Mouse (Mus musculus): Measurements from ENCODE around the gene Apbb2. TPM values are rescaled to one million over a fixed set of nuclear protein-coding genes. Genes with fewer than 3 reads are reported as not detected.

Gene Apbb2
- polyA plus RNA-seq, 1 experiment from 2014 or later: 52.6 TPM

- no peaks in the 10 kb centered on the region for H3K4me1 ChIP-seq (ENCODE audit: control insufficient read depth, insufficient read depth, low read length)
- H3K27ac ChIP-seq (ENCODE audit: low read depth, low read length): no peak overlapping the region
- no peaks in the 10 kb centered on the region for H3K9me3 ChIP-seq (ENCODE audit: control insufficient read depth, low read length)
- no peaks in the 10 kb centered on the region for H3K27me3 ChIP-seq (ENCODE audit: control insufficient read depth, insufficient read depth, low read length)
- H3K4me2 ChIP-seq (ENCODE audit: low read depth): no peak overlapping the region
- 89% methylated on average over 4 of the region's 4 CpGs for WGBS
- ATAC-seq (ENCODE audit: insufficient read depth, low FRiP score, low TSS enrichment): no peak
- DNase-seq (ENCODE audit: low spot score): no peak
- no peak overlapping the region for H3K9ac ChIP-seq (ENCODE audit: low read length)
- H3K4me3 ChIP-seq (ENCODE audit: low read depth, low read length): no peak overlapping the region
- no peaks in the 10 kb centered on the region; the same call in 1 of the 2 replicates for H3K36me3 ChIP-seq (ENCODE audit: control insufficient read depth, insufficient read depth, low read length)
These were observed 183.4 kb downstream of the Apbb2 start for GRCm38 (mm10) chr5:66435158-66435557.

GRCm38 (mm10) chr5:66429076-66429475 is 189.5 kb downstream of the Apbb2 start:
- Histone ChIP-seq H3K27ac (ENCODE audit: low read depth, low read length) (no peak overlapping the region), H3K9ac (ENCODE audit: low read length) (no peak overlapping the region), H3K36me3 (ENCODE audit: control insufficient read depth, insufficient read depth, low read length) (no peaks in the 10 kb centered on the region), H3K4me2 (ENCODE audit: low read depth) (no peak overlapping the region), H3K9me3 (ENCODE audit: control insufficient read depth, low read length) (no peaks in the 10 kb centered on the region), H3K27me3 (ENCODE audit: control insufficient read depth, insufficient read depth, low read length) (no peaks in the 10 kb centered on the region), H3K4me1 (ENCODE audit: control insufficient read depth, insufficient read depth, low read length) (no peaks in the 10 kb centered on the region), H3K4me3 (ENCODE audit: low read depth, low read length) (no peak overlapping the region)
- 77% methylated on average over 2 of the region's 2 CpGs for WGBS
- DNase-seq (ENCODE audit: low spot score) (no peak), ATAC-seq (ENCODE audit: insufficient read depth, low FRiP score, low TSS enrichment) (no peak)

- ATAC-seq (ENCODE audit: insufficient read depth, low FRiP score, low TSS enrichment) (no peak), DNase-seq (ENCODE audit: low spot score) (no peak)
- no peak overlapping the region for H3K27ac ChIP-seq (ENCODE audit: low read depth, low read length)
- no peak overlapping the region for H3K4me2 ChIP-seq (ENCODE audit: low read depth)
- no peaks in the 10 kb centered on the region for H3K27me3 ChIP-seq (ENCODE audit: control insufficient read depth, insufficient read depth, low read length)
- no peak overlapping the region for H3K4me3 ChIP-seq (ENCODE audit: low read depth, low read length)
- H3K9me3 ChIP-seq (ENCODE audit: control insufficient read depth, low read length): no peaks in the 10 kb centered on the region
- H3K9ac ChIP-seq (ENCODE audit: low read length): no peak overlapping the region
- H3K4me1 ChIP-seq (ENCODE audit: control insufficient read depth, insufficient read depth, low read length): no peaks in the 10 kb centered on the region
- H3K36me3 ChIP-seq (ENCODE audit: control insufficient read depth, insufficient read depth, low read length): no peaks in the 10 kb centered on the region
These were observed 190.5 kb downstream of the Apbb2 start for GRCm38 (mm10) chr5:66428071-66428470.

- Histone ChIP-seq H3K27ac (ENCODE audit: low read depth, low read length) (no peak overlapping the region), H3K36me3 (ENCODE audit: control insufficient read depth, insufficient read depth, low read length) (no peaks in the 10 kb centered on the region), H3K27me3 (ENCODE audit: control insufficient read depth, insufficient read depth, low read length) (no peaks in the 10 kb centered on the region), H3K4me2 (ENCODE audit: low read depth) (no peak overlapping the region), H3K4me1 (ENCODE audit: control insufficient read depth, insufficient read depth, low read length) (no peaks in the 10 kb centered on the region), H3K4me3 (ENCODE audit: low read depth, low read length) (no peak overlapping the region), H3K9ac (ENCODE audit: low read length) (no peak overlapping the region), H3K9me3 (ENCODE audit: control insufficient read depth, low read length) (no peaks in the 10 kb centered on the region)
- 74% methylated on average over 4 of the region's 4 CpGs for WGBS
- DNase-seq (ENCODE audit: low spot score) (no peak), ATAC-seq (ENCODE audit: insufficient read depth, low FRiP score, low TSS enrichment) (no peak)
These were observed 194.7 kb downstream of the Apbb2 start for GRCm38 (mm10) chr5:66423909-66424308.

- Histone ChIP-seq H3K27me3 (ENCODE audit: control insufficient read depth, insufficient read depth, low read length) (no peaks in the 10 kb centered on the region), H3K9ac (ENCODE audit: low read length) (no peak overlapping the region), H3K4me2 (ENCODE audit: low read depth) (no peak overlapping the region), H3K4me3 (ENCODE audit: low read depth, low read length) (no peak overlapping the region), H3K9me3 (ENCODE audit: control insufficient read depth, low read length) (no peaks in the 10 kb centered on the region), H3K4me1 (ENCODE audit: control insufficient read depth, insufficient read depth, low read length) (no peaks in the 10 kb centered on the region), H3K36me3 (ENCODE audit: control insufficient read depth, insufficient read depth, low read length) (no peaks in the 10 kb centered on the region), H3K27ac (ENCODE audit: low read depth, low read length) (no peak overlapping the region)
- ATAC-seq (ENCODE audit: insufficient read depth, low FRiP score, low TSS enrichment) (no peak), DNase-seq (ENCODE audit: low spot score) (no peak)
- 96% methylated on average over 4 of the region's 4 CpGs for WGBS
These were observed 195.1 kb downstream of the Apbb2 start for GRCm38 (mm10) chr5:66423466-66423865.

GRCm38 (mm10) chr5:66421954-66422353 is 196.6 kb downstream of the Apbb2 start:
- WGBS: 91% methylated on average over 4 of the region's 4 CpGs
- no peaks in the 10 kb centered on the region for H3K4me1 ChIP-seq (ENCODE audit: control insufficient read depth, insufficient read depth, low read length)
- H3K9me3 ChIP-seq (ENCODE audit: control insufficient read depth, low read length): no peaks in the 10 kb centered on the region
- DNase-seq (ENCODE audit: low spot score) (no peak), ATAC-seq (ENCODE audit: insufficient read depth, low FRiP score, low TSS enrichment) (no peak)
- no peak overlapping the region for H3K27ac ChIP-seq (ENCODE audit: low read depth, low read length)
- no peak overlapping the region for H3K9ac ChIP-seq (ENCODE audit: low read length)
- no peak overlapping the region for H3K4me3 ChIP-seq (ENCODE audit: low read depth, low read length)
- no peaks in the 10 kb centered on the region for H3K36me3 ChIP-seq (ENCODE audit: control insufficient read depth, insufficient read depth, low read length)
- no peaks in the 10 kb centered on the region for H3K27me3 ChIP-seq (ENCODE audit: control insufficient read depth, insufficient read depth, low read length)
- no peak overlapping the region for H3K4me2 ChIP-seq (ENCODE audit: low read depth)

GRCm38 (mm10) chr5:66421230-66421629 is 197.4 kb downstream of the Apbb2 start:
- no peaks in the 10 kb centered on the region for H3K9me3 ChIP-seq (ENCODE audit: control insufficient read depth, low read length)
- 92% methylated on average over 15 of the region's 15 CpGs for WGBS
- ATAC-seq (ENCODE audit: insufficient read depth, low FRiP score, low TSS enrichment): no peak
- H3K4me3 ChIP-seq (ENCODE audit: low read depth, low read length): no peak overlapping the region
- no peaks in the 10 kb centered on the region for H3K27me3 ChIP-seq (ENCODE audit: control insufficient read depth, insufficient read depth, low read length)
- H3K27ac ChIP-seq (ENCODE audit: low read depth, low read length): no peak overlapping the region
- no peaks in the 10 kb centered on the region for H3K36me3 ChIP-seq (ENCODE audit: control insufficient read depth, insufficient read depth, low read length)
- H3K4me2 ChIP-seq (ENCODE audit: low read depth): no peak overlapping the region
- no peak for DNase-seq (ENCODE audit: low spot score)
- H3K9ac ChIP-seq (ENCODE audit: low read length): no peak overlapping the region
- H3K4me1 ChIP-seq (ENCODE audit: control insufficient read depth, insufficient read depth, low read length): peaks cover under 1% of the 10 kb centered on the region

GRCm38 (mm10) chr5:66420011-66420410 is 198.6 kb downstream of the Apbb2 start:
- Histone ChIP-seq H3K9ac (ENCODE audit: low read length) (no peak overlapping the region), H3K4me1 (ENCODE audit: control insufficient read depth, insufficient read depth, low read length) (peaks cover 9% of the 10 kb centered on the region), H3K36me3 (ENCODE audit: control insufficient read depth, insufficient read depth, low read length) (no peaks in the 10 kb centered on the region), H3K4me2 (ENCODE audit: low read depth) (no peak overlapping the region), H3K27me3 (ENCODE audit: control insufficient read depth, insufficient read depth, low read length) (no peaks in the 10 kb centered on the region), H3K4me3 (ENCODE audit: low read depth, low read length) (no peak overlapping the region), H3K9me3 (ENCODE audit: control insufficient read depth, low read length) (no peaks in the 10 kb centered on the region), H3K27ac (ENCODE audit: low read depth, low read length) (no peak overlapping the region)
- 54% methylated on average over 7 of the region's 7 CpGs for WGBS
- ATAC-seq (ENCODE audit: insufficient read depth, low FRiP score, low TSS enrichment): no peak
- DNase-seq (ENCODE audit: low spot score): no peak

GRCm38 (mm10) chr5:66417289-66417688 is 201.3 kb downstream of the Apbb2 start:
- Histone ChIP-seq H3K36me3 (ENCODE audit: control insufficient read depth, insufficient read depth, low read length) (no peaks in the 10 kb centered on the region), H3K4me3 (ENCODE audit: low read depth, low read length) (no peak overlapping the region), H3K9me3 (ENCODE audit: control insufficient read depth, low read length) (no peaks in the 10 kb centered on the region), H3K4me2 (ENCODE audit: low read depth) (no peak overlapping the region), H3K27me3 (ENCODE audit: control insufficient read depth, insufficient read depth, low read length) (no peaks in the 10 kb centered on the region), H3K27ac (ENCODE audit: low read depth, low read length) (no peak overlapping the region), H3K9ac (ENCODE audit: low read length) (no peak overlapping the region), H3K4me1 (ENCODE audit: control insufficient read depth, insufficient read depth, low read length) (peaks cover 9% of the 10 kb centered on the region)
- 60% methylated on average over 8 of the region's 8 CpGs for WGBS
- ATAC-seq (ENCODE audit: insufficient read depth, low FRiP score, low TSS enrichment): no peak
- no peak for DNase-seq (ENCODE audit: low spot score)

Measured in neural tube, embryonic 11.5 days (tissue).